Mouse (Mus musculus): ENCODE data around the gene Rab12.

Rab12 gene

GRCm38 (mm10) chr17:66502865-66503264 is 16.7 kb downstream of the Rab12 start:
- no peak for DNase-seq (ENCODE audit: extremely low spot score, low spot score)

- no peak for DNase-seq (ENCODE audit: extremely low spot score, low spot score)
Observed at GRCm38 (mm10) chr17:66498598-66498997, 20.9 kb downstream of the Rab12 start.

- DNase-seq (ENCODE audit: extremely low spot score, low spot score) = no peak
Observed at GRCm38 (mm10) chr17:66496589-66496988, 22.9 kb downstream of the Rab12 start.

- DNase-seq (ENCODE audit: extremely low spot score, low spot score) = peak; percentile 61
Observed at GRCm38 (mm10) chr17:66490022-66490601, 29.4 kb downstream of the Rab12 start.

- DNase-seq (ENCODE audit: extremely low spot score, low spot score) = no peak
Observed at GRCm38 (mm10) chr17:66486576-66486975, 33.0 kb downstream of the Rab12 start.

- DNase-seq (ENCODE audit: extremely low spot score, low spot score) = peak; percentile 85
Observed at GRCm38 (mm10) chr17:66485742-66486141, 33.8 kb downstream of the Rab12 start.

- DNase-seq (ENCODE audit: extremely low spot score, low spot score) = no peak
Observed at GRCm38 (mm10) chr17:66484965-66485364, 34.6 kb downstream of the Rab12 start.

GRCm38 (mm10) chr17:66483651-66484454 is 35.7 kb downstream of the Rab12 start:
- no peak for DNase-seq (ENCODE audit: extremely low spot score, low spot score)

GRCm38 (mm10) chr17:66481295-66481694 is 38.2 kb downstream of the Rab12 start:
- DNase-seq (ENCODE audit: extremely low spot score, low spot score) = no peak

GRCm38 (mm10) chr17:66480491-66481278 is 38.8 kb downstream of the Rab12 start:
- DNase-seq (ENCODE audit: extremely low spot score, low spot score) = peak; percentile 17

- DNase-seq (ENCODE audit: extremely low spot score, low spot score) = peak; percentile 74
Observed at GRCm38 (mm10) chr17:66479813-66480490, 39.6 kb downstream of the Rab12 start.

GRCm38 (mm10) chr17:66479311-66479710 is 40.2 kb downstream of the Rab12 start:
- peak; percentile 60 for DNase-seq (ENCODE audit: extremely low spot score, low spot score)

GRCm38 (mm10) chr17:66473205-66473604 is 46.3 kb downstream of the Rab12 start:
- DNase-seq (ENCODE audit: extremely low spot score, low spot score) = no peak

GRCm38 (mm10) chr17:66471775-66472174 is 47.8 kb downstream of the Rab12 start:
- no peak for DNase-seq (ENCODE audit: extremely low spot score, low spot score)

GRCm38 (mm10) chr17:66471252-66471651 is 48.3 kb downstream of the Rab12 start:
- DNase-seq (ENCODE audit: extremely low spot score, low spot score) = no peak

- DNase-seq (ENCODE audit: extremely low spot score, low spot score) = no peak
Observed at GRCm38 (mm10) chr17:66470020-66470419, 49.5 kb downstream of the Rab12 start.

GRCm38 (mm10) chr17:66457278-66457677 is 62.3 kb downstream of the Rab12 start:
- no peak for DNase-seq (ENCODE audit: extremely low spot score, low spot score)

GRCm38 (mm10) chr17:66451143-66451542 is 68.4 kb downstream of the Rab12 start:
- peak; percentile 88 for DNase-seq (ENCODE audit: extremely low spot score, low spot score)

- DNase-seq (ENCODE audit: extremely low spot score, low spot score) = no peak
Observed at GRCm38 (mm10) chr17:66450526-66451070, 68.9 kb downstream of the Rab12 start.

GRCm38 (mm10) chr17:66449460-66450341 is 69.8 kb downstream of the Rab12 start, which contains the start of gene Mtcl1:
TSS of gene Mtcl1 (minus strand) at chr17:66449750.
- peak; percentile 82 for DNase-seq (ENCODE audit: extremely low spot score, low spot score)

All from neural tube, embryonic 10.5 days (tissue).